Mouse (Mus musculus) splenic B cell, adult 2 months (primary cell): ENCODE results near the gene Tnfrsf9.

Source experiments
- DNase-seq: peaks from one replicate; pipeline ENCODE4 v3.0.0-alpha.2; 2011; ENCODE audit warnings: low read depth, low spot score
- H3K27me3 ChIP-seq: 2 replicates; pipeline ENCODE4 v1.6.1; 2012; ENCODE audit warnings: mild to moderate bottlenecking, low read length, moderate library complexity, mixed read lengths; ENCODE audit not compliant: control insufficient read depth, poor library complexity, insufficient read depth, severe bottlenecking
- H3K36me3 ChIP-seq: 2 replicates; pipeline ENCODE4 v1.6.1; 2012; ENCODE audit warnings: mild to moderate bottlenecking, low read length, moderate library complexity, mixed read lengths; ENCODE audit not compliant: control insufficient read depth, poor library complexity, insufficient read depth, severe bottlenecking

Tnfrsf9 gene

GRCm38 (mm10) chr4:150937293-150938062 is 23.1 kb downstream of the Tnfrsf9 start:
- Histone ChIP-seq H3K36me3 (no peaks in the 10 kb centered on the region), H3K27me3 (no peaks in the 10 kb centered on the region)
- no peak for DNase-seq

- no peak for DNase-seq
- Histone ChIP-seq H3K36me3 (no peaks in the 10 kb centered on the region), H3K27me3 (no peaks in the 10 kb centered on the region)
These were observed 23.7 kb downstream of the Tnfrsf9 start for GRCm38 (mm10) chr4:150938063-150938452.

- DNase-seq, result peak; percentile 10
- H3K36me3 ChIP-seq, result no peaks in the 10 kb centered on the region
- no peaks in the 10 kb centered on the region for H3K27me3 ChIP-seq
These were observed 25.8 kb downstream of the Tnfrsf9 start for GRCm38 (mm10) chr4:150939991-150940651.

GRCm38 (mm10) chr4:150944707-150945106 is 30.3 kb downstream of the Tnfrsf9 start:
- H3K36me3 ChIP-seq, result no peaks in the 10 kb centered on the region
- H3K27me3 ChIP-seq, result no peaks in the 10 kb centered on the region
- no peak for DNase-seq

GRCm38 (mm10) chr4:150950972-150951371 is 36.6 kb downstream of the Tnfrsf9 start:
- no peaks in the 10 kb centered on the region for H3K27me3 ChIP-seq
- H3K36me3 ChIP-seq, result no peaks in the 10 kb centered on the region
- DNase-seq, result no peak

GRCm38 (mm10) chr4:150956369-150957105 is 42.2 kb downstream of the Tnfrsf9 start:
- Histone ChIP-seq H3K27me3 (no peaks in the 10 kb centered on the region), H3K36me3 (no peaks in the 10 kb centered on the region)
- DNase-seq, result no peak

GRCm38 (mm10) chr4:150957106-150957458 is 42.7 kb downstream of the Tnfrsf9 start:
- no peaks in the 10 kb centered on the region for H3K36me3 ChIP-seq
- DNase-seq, result no peak
- H3K27me3 ChIP-seq, result no peaks in the 10 kb centered on the region

- H3K27me3 ChIP-seq, result no peaks in the 10 kb centered on the region
- no peak for DNase-seq
- H3K36me3 ChIP-seq, result no peaks in the 10 kb centered on the region
These were observed 44.2 kb downstream of the Tnfrsf9 start for GRCm38 (mm10) chr4:150958536-150958935.

- no peak for DNase-seq
- no peaks in the 10 kb centered on the region for H3K27me3 ChIP-seq
- H3K36me3 ChIP-seq, result no peaks in the 10 kb centered on the region
These were observed 47.9 kb downstream of the Tnfrsf9 start for GRCm38 (mm10) chr4:150962231-150962630.

GRCm38 (mm10) chr4:150963711-150964110 is 49.3 kb downstream of the Tnfrsf9 start:
- H3K27me3 ChIP-seq, result no peaks in the 10 kb centered on the region
- no peak for DNase-seq
- no peaks in the 10 kb centered on the region for H3K36me3 ChIP-seq

GRCm38 (mm10) chr4:150964635-150965554 is 50.5 kb downstream of the Tnfrsf9 start:
- peak; percentile 80 for DNase-seq
- Histone ChIP-seq H3K27me3 (no peaks in the 10 kb centered on the region), H3K36me3 (no peaks in the 10 kb centered on the region)

- Histone ChIP-seq H3K36me3 (no peaks in the 10 kb centered on the region), H3K27me3 (no peaks in the 10 kb centered on the region)
- DNase-seq, result peak; percentile 13
These were observed 51.2 kb downstream of the Tnfrsf9 start for GRCm38 (mm10) chr4:150965555-150965951.

- Histone ChIP-seq H3K36me3 (no peaks in the 10 kb centered on the region), H3K27me3 (no peaks in the 10 kb centered on the region)
- peak; percentile 49 for DNase-seq
These were observed 52.2 kb downstream of the Tnfrsf9 start for GRCm38 (mm10) chr4:150966556-150966955.

GRCm38 (mm10) chr4:150968956-150969355 is 54.6 kb downstream of the Tnfrsf9 start:
- DNase-seq, result no peak
- Histone ChIP-seq H3K27me3 (no peaks in the 10 kb centered on the region), H3K36me3 (no peaks in the 10 kb centered on the region)
